Mouse (Mus musculus): ENCODE data around the gene Spen.

Spen gene

GRCm38 (mm10) chr4:141422841-141423240 lies 115.6 kb downstream of the Spen start:
- no peak for DNase-seq (ENCODE audit: low read depth, low spot score)

DNA sequence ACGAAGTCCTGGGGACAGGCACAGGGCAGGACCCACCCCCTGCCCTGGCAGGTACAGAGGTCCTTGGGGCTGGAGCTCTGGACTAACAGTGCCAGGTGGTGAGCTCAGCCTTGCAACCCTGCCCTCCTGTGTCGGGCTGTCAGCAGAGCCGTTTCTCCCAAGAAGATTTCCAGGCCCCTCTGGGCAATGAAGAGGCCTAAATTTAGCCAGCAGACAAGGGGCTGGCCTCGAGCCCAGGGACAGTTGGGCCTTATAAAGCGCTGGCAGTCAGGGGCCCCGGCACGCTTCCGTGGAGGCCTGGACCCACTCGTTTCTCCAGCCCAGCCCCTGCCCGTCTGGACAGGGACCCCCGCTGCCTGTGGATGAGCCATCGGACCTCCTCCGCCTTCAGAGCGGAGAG lies 117.0 kb downstream of the Spen start:
- no peak for DNase-seq (ENCODE audit: low read depth, low spot score)

- DNase-seq (ENCODE audit: low read depth, low spot score) = no peak
Measured at GRCm38 (mm10) chr4:141420886-141421285, 117.5 kb downstream of the Spen start.

DNA sequence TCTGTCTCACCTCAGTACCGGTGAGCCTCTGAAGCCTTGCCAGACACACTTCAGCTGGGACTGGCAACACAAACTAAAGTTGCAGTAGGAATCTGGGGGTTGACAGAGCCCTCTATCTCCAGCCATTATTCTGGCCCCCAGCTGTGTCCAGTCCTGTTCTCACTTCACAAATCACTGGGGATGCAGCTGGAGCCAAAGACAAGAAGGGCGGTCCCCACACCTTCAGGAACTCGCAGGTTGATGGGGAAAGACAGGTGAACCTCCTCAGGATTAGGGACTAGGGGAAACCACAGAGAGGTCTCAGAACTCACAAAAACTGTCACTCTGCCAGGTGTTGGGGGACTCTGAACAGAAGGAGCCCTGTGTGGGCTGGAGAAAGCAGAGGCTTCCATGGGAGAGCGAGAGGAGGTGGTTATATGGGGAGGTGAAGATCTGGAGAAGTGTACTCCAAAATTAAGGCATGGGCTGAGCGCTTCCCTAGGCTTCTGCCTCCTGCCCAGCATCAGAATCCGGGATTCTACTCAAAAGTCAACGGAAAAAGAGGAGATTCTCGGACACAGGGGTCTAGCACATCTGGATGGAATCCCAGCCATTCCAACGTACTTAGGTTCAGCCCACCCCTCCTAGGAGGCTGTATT lies 118.1 kb downstream of the Spen start, which contains the start of gene Hspb7:
Gene Hspb7 (plus strand): TSS at position 588 of the 638 bp plus-strand sequence.
- DNase-seq (ENCODE audit: low read depth, low spot score) = no peak

DNA sequence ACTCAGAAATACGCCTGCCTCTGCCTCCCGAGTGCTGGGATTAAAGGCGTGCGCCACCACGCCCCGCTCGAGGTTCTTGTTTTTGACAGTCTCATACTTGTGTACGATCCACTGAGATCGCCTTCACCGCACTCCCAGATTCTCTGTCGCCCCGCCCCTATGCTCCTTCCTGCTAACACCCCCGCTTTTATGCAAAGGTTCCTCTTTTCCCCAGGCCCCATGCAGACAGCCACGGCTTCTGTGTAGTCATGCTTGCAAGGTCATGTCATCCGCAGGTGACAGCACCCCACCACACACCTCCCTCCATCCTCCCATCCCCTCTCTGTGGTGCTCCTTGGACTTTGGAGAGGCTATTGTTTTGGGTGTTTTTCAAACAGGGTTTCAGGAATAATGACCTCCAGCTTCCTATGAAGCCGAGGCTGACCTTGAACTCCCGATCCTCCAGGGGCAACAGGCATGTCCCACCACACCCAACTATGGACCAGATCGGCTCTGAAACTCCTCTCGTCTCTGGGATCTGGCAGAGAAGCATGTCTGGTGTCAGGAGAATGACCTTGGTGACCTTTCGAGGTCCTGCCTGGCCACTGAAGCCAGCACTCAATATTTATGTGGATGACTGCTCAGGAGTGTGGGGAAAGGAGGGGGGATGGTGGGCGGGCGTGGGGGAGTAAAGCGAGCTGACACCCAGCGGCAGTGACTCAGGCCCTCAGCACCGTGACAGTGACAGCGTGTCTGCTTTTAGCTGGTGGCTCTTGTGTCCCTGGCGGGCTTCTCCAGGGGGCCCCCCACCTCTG lies 118.8 kb downstream of the Spen start:
- peak; percentile 81 for DNase-seq (ENCODE audit: low read depth, low spot score)

All from R1 (cell line).